Mouse (Mus musculus) 3T3-L1 (cell line): ENCODE results near the gene Ssty1.
"Not testable (repeated sequence)": the region's sequence is repeated elsewhere in the genome, so short reads cannot be mapped to it uniquely, and the experiment has no call there.

Experiments
- DNase-seq: peaks from one replicate; pipeline ENCODE4 v3.0.0-alpha.2; 2015; ENCODE audit warnings: low read depth, low spot score

Ssty1 gene

DNA sequence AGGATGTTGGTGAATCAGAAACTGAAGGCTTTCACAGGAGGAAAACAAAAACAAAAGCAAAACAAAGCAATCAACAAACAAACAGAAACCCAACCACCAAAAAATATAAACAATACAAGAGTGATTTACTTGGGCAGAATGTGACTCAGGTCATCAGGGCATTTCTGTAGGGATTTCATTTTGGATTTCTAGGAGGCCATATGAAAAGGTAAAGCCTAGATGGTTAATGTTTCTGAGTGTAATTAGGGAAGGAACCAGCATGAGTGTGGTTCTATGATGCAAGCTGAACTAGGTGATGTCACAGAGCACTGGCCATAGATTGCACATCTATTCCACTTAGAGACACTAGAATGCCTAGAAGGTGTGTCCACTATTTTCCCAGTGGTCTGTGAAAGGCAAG lies at the start of gene Ssty1:
Gene Ssty1, plus strand, starts transcription at position 301 of the 400 bp plus-strand sequence.
- DNase-seq = not testable (repeated sequence)

DNA sequence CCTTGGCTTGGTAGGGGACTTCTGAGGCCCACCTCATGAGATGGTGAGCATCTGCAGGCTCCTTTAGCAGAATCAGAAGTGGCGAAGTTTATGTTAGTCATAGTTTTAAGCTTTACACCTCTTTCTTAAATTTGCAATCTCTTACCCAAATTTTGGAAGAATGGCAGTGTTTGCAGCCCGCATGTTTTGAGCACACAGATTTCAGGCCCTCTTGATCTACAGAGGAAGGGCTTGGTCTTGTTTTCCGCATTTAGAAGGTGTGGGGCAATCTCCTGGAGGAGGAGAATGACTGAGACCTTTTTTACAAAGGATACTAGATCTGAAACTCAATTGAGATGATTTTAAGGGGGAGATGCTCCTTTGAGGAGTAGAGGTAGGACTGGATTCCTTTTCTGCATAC lies 27.2 kb upstream of the Ssty1 start, which contains the start of gene Gm21764:
Gene Gm21764, minus strand, starts transcription at position 101 of the 400 bp plus-strand sequence.
- DNase-seq = not testable (repeated sequence)
